Mouse (Mus musculus) embryonic fibroblast, embryonic 13.5 days (primary cell): ENCODE results near the gene Cdc42ep1.

Experiments used
- CTCF ChIP-seq: IDR thresholded peaks from 2 replicates; pipeline ENCODE4 v1.5.1; 2011; ENCODE audit warnings: mild to moderate bottlenecking, control low read depth, low read length, moderate library complexity, borderline replicate concordance; ENCODE audit not compliant: insufficient read depth
- POLR2A ChIP-seq: IDR thresholded peaks from 2 replicates; pipeline ENCODE4 v1.6.1; 2011; ENCODE audit warnings: low read depth, mild to moderate bottlenecking, control low read depth, low read length, moderate library complexity

GRCm38 (mm10) chr15:78899409-78899739, 57.0 kb downstream of the Cdc42ep1 start, which contains the start of gene Gm49510:
- TF ChIP-seq CTCF (no peak), POLR2A (no peak)
